Mouse (Mus musculus): ENCODE results near the gene Gpi1.

DNA sequence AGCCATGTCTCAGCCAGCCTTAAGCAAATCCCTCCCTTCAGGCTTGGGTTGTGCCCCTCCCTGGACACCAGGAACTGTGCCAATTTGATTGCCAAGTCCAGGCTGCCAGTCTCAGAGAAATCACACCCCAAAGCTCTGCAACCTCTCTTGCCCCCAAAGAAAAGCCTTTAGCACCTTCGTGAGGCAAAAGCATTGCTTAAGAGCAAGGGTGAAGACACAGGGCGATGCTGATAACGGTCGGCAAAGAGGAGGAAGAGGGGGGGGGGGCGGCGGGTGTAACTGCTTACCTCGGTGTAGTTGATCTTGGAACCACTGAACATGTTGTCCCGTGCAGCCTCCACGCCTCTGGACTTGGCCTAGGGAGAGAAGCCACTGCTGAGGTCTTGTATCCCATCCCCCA lies 1.5 kb downstream of the Gpi1 start:
- TF ChIP-seq ZNF384 (IDR thresholded peaks at IDR 0.05; ENCODE audit: low read depth, low read length) (no peak), CHD2 (IDR thresholded peaks at IDR 0.05; ENCODE audit: low read depth, low read length) (no peak), MAFK (IDR thresholded peaks at IDR 0.05; ENCODE audit: insufficient read depth, low read depth, low read length) (no peak), HCFC1 (IDR thresholded peaks at IDR 0.05; ENCODE audit: borderline replicate concordance, insufficient read depth, low read length) (no peak), ZC3H11A (IDR thresholded peaks at IDR 0.05; ENCODE audit: borderline replicate concordance, low read depth, low read length) (no peak)
